Mouse (Mus musculus) urinary bladder, adult 18-20 months (tissue): ENCODE measurements around the gene Efhd1.

Experiments used
- DNase-seq, 2 experiments: peaks; one replicate each; pipeline ENCODE4 v3.0.0; 2022; ENCODE audit warnings: low spot score in 2 of 2, mixed read lengths in 2 of 2

Gene Efhd1

GRCm38 (mm10) chr1:87308952-87309351 lies 44.8 kb downstream of the Efhd1 start:
- DNase-seq: no peak

- no peak for DNase-seq
These were observed 45.5 kb downstream of the Efhd1 start for GRCm38 (mm10) chr1:87309621-87310020.

GRCm38 (mm10) chr1:87312681-87313080 lies 48.5 kb downstream of the Efhd1 start:
- no peak for DNase-seq

- DNase-seq: no peak
These were observed 49.0 kb downstream of the Efhd1 start for GRCm38 (mm10) chr1:87313116-87313515.

- no peak for DNase-seq
These were observed 49.8 kb downstream of the Efhd1 start for GRCm38 (mm10) chr1:87313843-87314570.

- no peak for DNase-seq
These were observed 51.3 kb downstream of the Efhd1 start for GRCm38 (mm10) chr1:87315431-87315830.

- no peak for DNase-seq
These were observed 51.7 kb downstream of the Efhd1 start for GRCm38 (mm10) chr1:87315894-87316293.

- DNase-seq: no peak
These were observed 52.5 kb downstream of the Efhd1 start for GRCm38 (mm10) chr1:87316672-87317071.

- DNase-seq: no peak
These were observed 56.9 kb downstream of the Efhd1 start for GRCm38 (mm10) chr1:87321071-87321470.

GRCm38 (mm10) chr1:87322778-87323177 lies 58.6 kb downstream of the Efhd1 start:
- DNase-seq: no peak

GRCm38 (mm10) chr1:87324649-87325048 lies 60.5 kb downstream of the Efhd1 start:
- DNase-seq: no peak

GRCm38 (mm10) chr1:87326742-87327163 lies 62.6 kb downstream of the Efhd1 start, which contains the start of gene Gigyf2:
Gene Gigyf2, plus strand, starts transcription at chr1:87326998.
- DNase-seq: peak; percentile 97

GRCm38 (mm10) chr1:87327165-87327861 lies 63.1 kb downstream of the Efhd1 start:
- peak in 1 of 2 experiments; percentile 16 for DNase-seq

GRCm38 (mm10) chr1:87331774-87332173 lies 67.6 kb downstream of the Efhd1 start:
- no peak for DNase-seq

- DNase-seq: no peak
These were observed 86.4 kb downstream of the Efhd1 start for GRCm38 (mm10) chr1:87350576-87350975.

GRCm38 (mm10) chr1:87360276-87360675 lies 96.1 kb downstream of the Efhd1 start:
- no peak for DNase-seq
